Mouse (Mus musculus) gastrocnemius, postnatal 4 days (tissue): Measurements from ENCODE around the gene Apc2. TPM values are rescaled to one million over a fixed set of nuclear protein-coding genes. Genes with fewer than 3 reads are reported as not detected.

ENCODE experiments used
- DNase-seq, 2 experiments: peaks; one replicate each; pipeline ENCODE4 v3.0.0; 2021 to 2022; ENCODE audit warnings: low spot score in 2 of 2, mixed read lengths in 2 of 2
- total RNA-seq, 2 experiments: library from RNA; stranded (reverse); gene quantifications; 2 replicates each; pipeline ENCODE4 v1.2.3; 2021

Gene Apc2
- total RNA-seq, 2 experiments from 2014 or later, result 0.73 to 2.1 TPM

GRCm38 (mm10) chr10:80262169-80262568 is 33.6 kb upstream of the Apc2 start:
- no peak for DNase-seq

GRCm38 (mm10) chr10:80262776-80263365 is 32.9 kb upstream of the Apc2 start:
- no peak for DNase-seq

- peak; percentile 99 for DNase-seq
Observed at GRCm38 (mm10) chr10:80264341-80265148, 31.2 kb upstream of the Apc2 start.

- no peak for DNase-seq
Observed at GRCm38 (mm10) chr10:80265149-80265486, 30.7 kb upstream of the Apc2 start.

GRCm38 (mm10) chr10:80270099-80270498 is 25.7 kb upstream of the Apc2 start:
- no peak for DNase-seq

GRCm38 (mm10) chr10:80270734-80271181 is 25.0 kb upstream of the Apc2 start:
- no peak for DNase-seq

GRCm38 (mm10) chr10:80271186-80271843 is 24.5 kb upstream of the Apc2 start:
- DNase-seq, result no peak

GRCm38 (mm10) chr10:80271870-80272585 is 23.7 kb upstream of the Apc2 start:
- DNase-seq, result no peak

- DNase-seq, result no peak
Observed at GRCm38 (mm10) chr10:80273847-80274246, 21.9 kb upstream of the Apc2 start.

GRCm38 (mm10) chr10:80276238-80276637 is 19.5 kb upstream of the Apc2 start:
- no peak for DNase-seq

GRCm38 (mm10) chr10:80278390-80278789 is 17.4 kb upstream of the Apc2 start:
- no peak for DNase-seq

GRCm38 (mm10) chr10:80279273-80279672 is 16.5 kb upstream of the Apc2 start:
- no peak for DNase-seq

- no peak for DNase-seq
Observed at GRCm38 (mm10) chr10:80281304-80281703, 14.5 kb upstream of the Apc2 start.

- DNase-seq, result no peak
Observed at GRCm38 (mm10) chr10:80281921-80282371, 13.8 kb upstream of the Apc2 start.

- no peak for DNase-seq
Observed at GRCm38 (mm10) chr10:80282481-80283441, 13.0 kb upstream of the Apc2 start.

GRCm38 (mm10) chr10:80285222-80286070 is 10.3 kb upstream of the Apc2 start:
- no peak for DNase-seq

GRCm38 (mm10) chr10:80288097-80288496 is 7.7 kb upstream of the Apc2 start:
- no peak for DNase-seq

- DNase-seq, result no peak
Observed at GRCm38 (mm10) chr10:80288657-80289056, 7.1 kb upstream of the Apc2 start.
